Mouse (Mus musculus) bone marrow, adult 2 months (tissue): ENCODE results near the gene Mapk6.

ENCODE experiments used
- CTCF ChIP-seq: fragments of 200-500 bp; IDR thresholded peaks from 2 replicates; pipeline ENCODE4 v1.5.1; 2011; ENCODE audit warnings: low read length, control low read depth; ENCODE audit not compliant: control insufficient read depth, insufficient read depth
- POLR2A ChIP-seq: fragments of 200-500 bp; IDR thresholded peaks from 2 replicates; pipeline ENCODE4 v1.6.1; 2011; ENCODE audit warnings: low read depth, mild to moderate bottlenecking, control low read depth, low read length, borderline replicate concordance; ENCODE audit not compliant: control insufficient read depth

DNA sequence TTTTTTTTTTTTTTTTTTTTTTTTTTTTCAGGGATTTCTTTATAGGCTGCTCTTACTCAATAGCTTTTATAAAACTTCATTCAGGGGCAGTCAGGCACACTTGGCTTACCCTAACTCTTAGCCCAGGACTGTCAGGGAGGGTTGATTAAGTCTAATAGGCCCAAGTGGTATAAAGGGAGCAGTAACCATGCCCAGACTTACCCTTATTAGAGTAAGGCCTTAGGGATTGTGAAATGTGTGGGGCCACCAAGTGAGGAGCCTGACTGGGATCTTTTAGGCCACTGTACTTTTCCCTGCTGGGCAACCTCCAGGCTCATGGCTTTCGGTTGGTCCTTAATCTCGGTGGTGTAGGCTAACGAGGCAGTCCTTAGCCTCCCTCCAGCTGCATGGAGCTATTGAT lies 61.2 kb downstream of the Mapk6 start:
- no peak for TF ChIP-seq CTCF
- no peak for TF ChIP-seq POLR2A
